Mouse (Mus musculus): ENCODE measurements around the gene Slc16a7. TPM values are rescaled to one million over a fixed set of nuclear protein-coding genes. Genes with fewer than 3 reads are reported as not detected.

The Slc16a7 gene
- total RNA-seq, 2 experiments from 2014 or later, result 20.6 to 22.2 TPM

DNA sequence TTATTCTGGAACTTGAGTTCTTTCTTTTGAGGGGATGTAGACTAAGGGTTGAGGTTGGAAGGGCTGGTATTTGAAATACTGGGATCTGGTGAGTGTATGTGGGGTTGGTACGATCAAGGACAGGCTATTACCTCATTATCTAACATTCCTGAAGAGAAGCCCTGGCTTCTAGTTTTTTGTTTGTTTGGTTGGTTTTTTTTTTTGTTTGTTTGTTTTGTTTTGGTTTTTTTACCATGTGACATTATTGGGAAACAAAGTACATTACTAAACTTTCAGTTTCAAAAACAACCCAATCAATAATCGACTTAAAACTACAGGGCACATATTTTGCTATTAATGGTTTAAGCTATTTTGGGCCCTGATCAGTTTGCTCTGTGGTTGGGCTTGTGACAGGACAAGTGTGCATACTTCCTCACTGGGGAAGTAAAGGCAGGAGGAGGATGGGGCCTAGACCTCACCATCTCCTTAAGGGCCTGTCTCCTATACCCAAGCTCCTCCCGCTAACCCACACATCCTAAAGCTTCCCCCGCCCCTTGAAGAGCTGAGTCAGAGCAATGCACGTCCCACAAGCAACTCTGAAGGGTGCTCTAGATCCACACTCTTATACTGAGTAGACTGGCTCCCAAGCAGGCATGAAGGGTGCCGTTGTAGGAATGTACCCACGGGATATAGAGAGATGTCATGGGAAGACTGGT, 64.2 kb downstream of the Slc16a7 start:
- peak; percentile 35 for ATAC-seq (ENCODE audit: poor library complexity, severe bottlenecking)

DNA sequence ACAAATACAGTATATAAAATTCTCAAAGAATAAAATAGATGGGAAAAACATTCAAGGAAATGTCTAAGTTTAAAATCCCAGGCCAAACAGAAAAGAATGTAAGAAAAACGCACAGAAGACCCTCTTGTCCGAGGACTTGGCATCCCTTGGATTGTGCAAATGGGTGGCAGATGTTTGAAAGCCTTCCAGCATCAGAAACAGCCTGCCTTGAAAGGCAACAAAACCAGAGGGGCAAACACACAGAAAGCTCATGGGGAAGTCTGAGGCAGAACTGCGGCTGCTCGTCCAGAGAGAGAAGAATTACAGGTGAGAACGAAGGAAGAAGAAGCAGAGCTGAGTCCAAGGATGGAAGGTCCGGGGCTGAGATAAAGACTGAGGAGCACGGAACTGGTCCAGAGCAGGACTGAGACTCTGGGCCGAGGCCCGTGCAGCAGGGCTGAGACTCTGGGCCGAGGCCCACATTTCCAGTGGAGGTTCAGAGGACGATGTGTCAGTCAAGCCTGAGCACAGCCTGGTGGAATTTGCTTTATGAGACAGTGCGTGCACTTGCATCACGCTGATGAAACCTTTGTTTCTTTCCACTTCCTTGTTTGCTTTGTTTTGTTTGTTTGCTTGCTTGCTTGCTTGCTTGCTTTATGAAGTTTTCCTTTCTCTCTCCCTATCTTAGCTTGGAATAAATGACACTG, 65.0 kb downstream of the Slc16a7 start:
- ATAC-seq (ENCODE audit: poor library complexity, severe bottlenecking), result peak; percentile 49

DNA sequence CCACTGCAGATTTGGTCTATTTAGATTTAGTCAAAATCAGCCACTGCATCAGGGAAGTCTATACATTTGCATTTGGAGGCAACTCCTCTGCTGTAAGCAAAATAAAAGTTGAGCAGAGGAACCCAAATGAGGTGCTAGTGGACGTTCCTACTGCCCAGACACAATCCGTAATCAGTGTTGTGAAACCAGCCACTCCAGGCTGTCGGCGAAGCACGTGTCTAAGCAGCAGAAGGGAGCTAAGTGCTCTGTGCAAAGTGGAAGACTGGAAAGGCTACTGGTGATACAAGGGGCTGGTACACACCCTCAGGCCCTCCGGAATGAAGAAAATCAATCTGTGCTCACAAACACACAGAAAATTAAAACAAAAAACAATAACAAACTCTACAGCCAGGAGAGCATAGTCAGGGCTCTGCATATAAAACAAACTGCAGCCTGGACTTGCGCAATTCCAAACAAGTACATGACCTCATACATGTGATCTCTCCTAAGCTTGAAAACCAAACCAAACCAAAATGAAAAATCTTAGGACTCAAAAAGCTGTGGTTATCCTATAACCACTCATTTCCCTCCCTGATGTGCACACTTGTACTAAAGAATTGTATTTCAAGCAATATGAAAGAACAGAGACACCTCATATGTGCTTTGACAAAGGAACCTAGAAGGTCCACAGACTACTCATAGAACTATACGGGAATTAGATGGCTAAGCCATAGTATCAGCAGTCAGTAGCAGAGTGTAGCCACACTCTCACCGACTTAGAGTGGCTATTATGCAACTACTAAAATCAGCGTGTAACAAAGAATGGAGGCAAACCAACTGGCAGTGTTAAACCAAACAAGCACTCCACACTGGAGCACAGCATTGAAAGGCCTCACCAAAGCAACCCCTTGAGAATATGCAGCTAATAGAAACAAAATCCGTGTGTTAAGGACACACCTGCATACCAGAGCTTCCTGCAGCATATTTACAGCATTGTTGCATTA, 67.5 kb downstream of the Slc16a7 start:
- peak; percentile 48 for ATAC-seq (ENCODE audit: poor library complexity, severe bottlenecking)

DNA sequence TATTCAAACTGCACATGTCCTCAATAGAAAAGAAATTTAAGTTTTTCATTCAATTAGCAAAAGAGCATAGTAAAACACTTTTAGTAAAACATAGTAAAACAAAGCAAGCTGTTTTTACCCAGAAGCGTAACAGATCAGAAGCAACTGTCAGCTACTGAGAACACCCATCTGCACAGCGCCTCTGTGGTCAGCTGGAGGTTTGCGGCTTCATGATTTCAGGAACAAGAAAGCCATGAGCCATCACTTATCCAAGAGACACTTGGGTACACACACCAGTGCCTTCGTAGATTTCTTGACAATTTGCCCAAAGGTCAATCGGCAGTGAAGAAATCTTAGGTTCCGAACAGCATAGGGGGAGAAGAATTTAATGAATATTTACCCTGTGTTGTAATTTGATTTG, 71.9 kb downstream of the Slc16a7 start:
- peak; percentile 85 for ATAC-seq (ENCODE audit: poor library complexity, severe bottlenecking)

DNA sequence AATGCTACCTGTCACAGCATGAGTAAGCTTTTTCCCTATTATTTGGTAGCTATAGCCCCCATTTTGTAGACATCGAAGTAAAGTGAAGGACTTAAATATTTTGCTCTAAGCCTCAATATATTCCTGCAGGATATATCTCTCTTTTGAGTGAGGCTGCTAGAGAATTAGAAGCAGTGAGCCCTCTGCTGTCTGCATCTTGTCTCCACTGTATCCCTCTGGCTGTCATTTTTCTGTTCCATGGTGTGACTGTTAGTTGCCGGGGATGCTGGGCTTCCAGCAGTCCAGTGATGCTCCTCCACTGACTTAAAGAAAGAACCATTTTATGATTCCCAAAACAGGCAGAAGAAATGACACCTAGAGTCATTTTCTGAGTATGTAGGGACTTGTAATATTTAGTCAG, 78.4 kb downstream of the Slc16a7 start:
- ATAC-seq (ENCODE audit: poor library complexity, severe bottlenecking), result no peak

DNA sequence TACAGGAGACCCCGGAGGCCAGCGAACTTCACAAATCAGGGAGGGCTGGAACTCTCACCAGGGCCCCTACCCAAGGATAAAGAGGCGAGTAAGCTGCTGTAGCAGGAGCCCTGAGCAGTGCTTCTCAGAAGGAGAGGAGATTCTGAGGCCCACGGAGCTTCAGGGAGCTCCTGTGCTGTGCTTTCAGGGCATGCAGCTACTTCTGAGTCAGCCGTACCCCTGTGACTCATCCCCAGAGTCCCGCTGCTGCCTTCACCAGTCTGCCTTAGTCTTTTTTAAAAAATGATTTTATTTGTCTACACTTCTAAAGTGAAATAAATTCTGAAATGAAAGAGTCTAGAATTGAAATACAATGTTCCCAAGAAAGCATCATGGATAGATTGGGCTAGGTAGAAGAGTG, 91.2 kb downstream of the Slc16a7 start:
- no peak for ATAC-seq (ENCODE audit: poor library complexity, severe bottlenecking)

DNA sequence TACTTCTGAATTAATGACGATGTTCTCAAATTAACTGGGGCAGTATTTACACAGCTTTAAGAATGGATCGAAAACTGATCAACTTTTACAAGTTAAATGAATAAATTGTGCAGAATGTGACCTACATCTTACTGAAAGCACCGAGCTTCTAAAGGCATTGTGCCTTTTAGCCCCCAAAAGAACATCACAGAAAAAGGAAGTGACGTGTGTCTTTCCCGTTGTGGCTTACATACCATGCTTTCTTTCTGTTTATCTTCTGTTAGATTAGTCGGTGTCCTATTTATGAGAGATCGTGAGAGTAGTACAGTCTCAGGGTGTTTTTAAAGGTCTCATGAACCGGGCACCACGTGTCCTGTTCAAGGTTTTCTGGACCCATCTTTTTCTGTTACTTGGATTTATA, 98.9 kb downstream of the Slc16a7 start:
- no peak for ATAC-seq (ENCODE audit: poor library complexity, severe bottlenecking)

DNA sequence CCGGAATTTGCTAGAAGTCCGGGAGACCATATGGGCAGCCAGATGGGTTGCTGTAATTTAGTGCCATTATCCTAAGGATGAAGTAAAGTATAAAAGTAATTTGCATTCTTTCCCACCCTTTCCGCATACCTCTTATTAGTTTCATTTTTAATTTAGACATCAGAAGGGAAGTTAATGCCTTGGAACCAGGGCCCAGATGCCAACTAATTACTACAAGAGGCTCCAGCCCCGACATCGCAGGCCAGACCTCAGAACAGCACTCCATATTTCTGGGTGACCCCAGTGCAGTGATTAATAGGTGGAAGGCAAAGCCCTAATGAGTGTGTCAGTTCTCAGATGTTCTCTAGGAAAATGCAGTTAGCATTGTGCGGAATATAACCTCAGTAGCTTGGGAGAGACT, 100.7 kb downstream of the Slc16a7 start:
- no peak for ATAC-seq (ENCODE audit: poor library complexity, severe bottlenecking)

DNA sequence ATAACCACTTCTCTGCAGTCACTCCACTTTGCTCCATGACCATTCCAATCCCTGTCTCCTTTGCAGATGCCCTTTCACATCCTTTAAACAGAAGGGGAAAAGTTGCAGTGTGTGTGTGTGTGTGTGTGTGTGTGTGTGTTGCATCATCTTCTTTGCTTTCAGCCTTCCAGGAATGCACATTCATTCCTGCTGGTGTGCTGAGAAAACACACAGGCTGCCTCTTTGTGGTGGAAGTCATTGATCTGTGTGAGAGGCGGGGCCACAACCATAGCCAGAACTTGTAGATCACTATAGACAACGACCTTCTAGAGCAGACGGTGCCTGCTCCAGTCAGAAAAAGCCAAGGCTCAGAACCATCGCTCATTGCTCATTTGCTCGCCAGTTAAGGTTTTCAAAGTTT, 103.9 kb downstream of the Slc16a7 start:
- no peak for ATAC-seq (ENCODE audit: poor library complexity, severe bottlenecking)

DNA sequence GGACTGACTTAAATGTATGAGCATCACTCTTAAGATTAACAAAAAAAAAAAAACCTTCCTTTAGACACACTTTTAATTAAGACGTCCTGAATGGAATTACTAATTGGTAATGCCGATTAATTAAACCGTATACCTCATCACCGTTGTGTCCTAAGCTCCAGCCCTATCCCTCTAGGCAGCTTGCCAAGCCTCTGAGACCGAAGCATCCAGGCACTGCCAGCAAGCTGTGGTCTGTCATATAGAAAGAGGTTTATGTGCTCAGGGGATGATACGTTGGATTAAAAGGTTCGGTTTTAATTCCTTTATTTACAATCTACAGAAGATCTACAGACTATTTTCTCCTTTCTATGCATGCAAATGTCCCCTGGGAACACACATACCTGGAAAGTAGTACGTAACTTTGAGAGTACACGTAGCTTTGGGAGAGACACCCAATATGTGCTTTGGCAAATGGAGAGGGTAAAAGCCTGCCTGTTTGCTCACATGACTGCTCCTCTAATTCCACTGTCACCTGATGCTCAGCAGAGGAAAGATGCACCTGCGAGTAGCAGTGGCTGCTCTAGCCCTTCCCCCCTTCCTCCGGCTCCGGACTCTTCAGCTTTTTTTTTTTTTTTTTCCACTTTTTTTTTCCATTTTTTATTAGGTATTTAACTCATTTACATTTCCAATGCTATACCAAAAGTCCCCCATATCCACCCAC, 114.0 kb downstream of the Slc16a7 start:
- no peak for ATAC-seq (ENCODE audit: poor library complexity, severe bottlenecking)

DNA sequence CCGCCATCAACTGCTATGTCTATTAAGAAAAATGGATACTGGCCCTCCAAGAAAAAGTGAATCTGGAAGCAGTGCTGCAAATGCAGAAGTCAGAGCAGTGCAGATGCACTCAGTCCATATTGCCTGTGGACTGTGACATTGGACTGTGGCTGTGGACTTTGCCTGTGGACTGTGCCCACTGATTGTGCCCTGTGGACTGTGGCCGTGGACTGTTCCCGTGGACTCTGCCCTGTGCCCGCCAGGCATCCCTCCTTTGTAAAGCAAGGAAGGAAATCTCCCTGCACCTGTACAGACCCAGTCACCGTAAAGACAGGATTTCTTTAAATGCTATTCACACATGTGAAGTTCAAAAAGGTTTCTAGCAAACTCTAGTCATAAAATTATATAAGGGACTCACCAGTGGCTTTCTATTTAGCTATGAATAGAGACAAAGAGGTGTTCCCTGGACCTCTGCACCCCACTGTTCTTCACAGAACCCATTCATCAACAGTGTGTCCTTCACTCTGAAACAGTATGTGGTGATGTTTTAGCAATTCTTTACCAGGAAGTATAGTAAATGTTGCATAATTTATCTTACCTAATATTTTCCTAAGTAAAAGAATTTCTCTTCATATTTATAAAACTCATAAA, 114.6 kb downstream of the Slc16a7 start:
- ATAC-seq (ENCODE audit: poor library complexity, severe bottlenecking), result peak; percentile 29

DNA sequence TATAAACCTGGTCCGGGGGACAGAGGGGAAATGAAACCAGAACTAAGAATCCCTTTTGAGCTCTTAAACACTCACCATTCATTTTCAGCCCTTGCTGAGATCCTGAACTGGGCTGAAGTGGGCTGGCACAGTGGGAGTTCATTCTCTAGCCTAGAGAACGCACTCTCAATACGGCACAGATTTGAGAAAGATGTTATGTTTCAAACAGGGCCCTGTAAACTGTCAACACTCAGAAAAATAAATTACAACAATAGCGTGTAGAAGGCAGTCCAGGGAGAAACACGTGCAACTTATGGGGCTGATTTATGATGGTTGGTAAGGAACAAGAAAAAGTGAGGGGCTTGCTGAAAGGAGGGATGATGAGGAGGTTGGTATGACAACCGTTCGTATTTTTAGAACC, 115.5 kb downstream of the Slc16a7 start:
- ATAC-seq (ENCODE audit: poor library complexity, severe bottlenecking), result peak; percentile 34

DNA sequence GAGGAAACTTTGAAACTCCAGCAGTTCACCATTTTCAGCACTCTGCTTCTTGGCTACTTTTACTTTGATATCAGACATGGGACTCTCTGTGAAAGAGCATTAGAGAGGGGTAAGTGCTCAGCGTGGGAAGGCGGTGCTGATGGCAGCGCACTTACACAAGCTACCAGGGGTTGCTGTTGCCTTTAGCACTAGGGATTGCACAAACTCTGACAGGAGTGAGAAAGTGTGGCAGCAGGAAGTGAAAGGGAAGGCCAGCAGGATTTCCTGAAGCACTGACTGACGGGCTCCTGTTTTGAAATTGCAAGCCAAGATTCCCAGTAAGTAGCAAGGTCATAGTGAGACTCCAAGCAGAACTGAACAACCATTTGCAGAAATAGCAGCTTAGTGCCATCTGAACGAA, 117.8 kb downstream of the Slc16a7 start:
- ATAC-seq (ENCODE audit: poor library complexity, severe bottlenecking), result peak; percentile 84

DNA sequence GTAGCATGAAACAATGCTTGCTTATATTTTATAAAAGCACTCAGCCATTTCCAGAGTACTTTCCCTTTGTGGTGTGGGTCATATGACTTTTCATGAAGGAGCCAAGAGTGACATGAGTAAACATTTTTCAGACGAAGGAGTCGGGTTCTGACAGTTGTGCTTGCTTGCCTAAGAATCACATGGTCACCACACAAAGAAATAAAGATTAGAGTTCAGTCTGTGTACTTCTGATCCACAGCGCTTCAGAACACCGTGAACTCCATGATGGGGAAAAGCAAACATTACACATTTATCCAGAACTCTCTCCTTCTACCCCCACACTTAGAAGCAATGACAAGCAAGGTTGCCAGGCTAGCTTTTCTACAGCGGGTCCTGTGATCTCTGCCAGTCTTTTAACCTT, 119.0 kb downstream of the Slc16a7 start:
- no peak for ATAC-seq (ENCODE audit: poor library complexity, severe bottlenecking)

DNA sequence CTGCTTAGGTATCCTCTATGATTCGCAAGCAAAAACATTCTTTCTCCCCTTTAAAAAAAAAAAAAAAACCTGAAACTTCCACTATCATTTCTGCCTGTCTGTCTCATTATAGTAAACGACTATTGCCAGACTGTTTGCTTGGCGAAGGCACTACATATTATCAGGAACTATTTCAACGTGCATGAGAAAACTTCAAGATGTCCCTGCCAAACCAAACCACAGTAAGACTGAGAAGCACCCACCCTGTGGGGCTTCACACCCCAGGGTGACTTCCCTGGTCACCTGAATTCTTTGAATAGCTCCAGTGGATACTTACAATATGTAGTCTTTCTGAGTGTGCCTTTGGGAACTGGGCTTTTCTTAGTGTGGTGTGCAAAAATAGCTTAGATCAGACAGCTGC, 122.9 kb downstream of the Slc16a7 start:
- no peak for ATAC-seq (ENCODE audit: poor library complexity, severe bottlenecking)

DNA sequence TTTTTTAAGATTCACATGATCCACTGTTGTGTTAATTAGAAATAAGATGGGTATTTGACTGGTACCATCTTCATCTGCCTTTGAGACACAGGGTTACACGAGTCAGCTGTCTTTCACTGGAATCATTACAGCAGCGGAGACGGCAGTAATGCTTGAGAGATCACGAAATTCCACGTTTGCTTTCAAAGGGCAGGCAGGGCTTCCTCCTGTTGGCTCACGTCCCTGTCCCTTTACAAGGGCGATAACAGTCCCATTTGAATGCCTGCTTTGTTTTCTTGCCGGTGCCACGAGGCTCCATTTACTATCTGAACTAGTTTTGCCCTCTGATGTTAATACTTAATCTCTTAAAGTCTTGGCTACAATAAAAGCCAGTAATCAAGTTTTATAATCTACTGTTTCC, 123.4 kb downstream of the Slc16a7 start:
- ATAC-seq (ENCODE audit: poor library complexity, severe bottlenecking), result no peak

DNA sequence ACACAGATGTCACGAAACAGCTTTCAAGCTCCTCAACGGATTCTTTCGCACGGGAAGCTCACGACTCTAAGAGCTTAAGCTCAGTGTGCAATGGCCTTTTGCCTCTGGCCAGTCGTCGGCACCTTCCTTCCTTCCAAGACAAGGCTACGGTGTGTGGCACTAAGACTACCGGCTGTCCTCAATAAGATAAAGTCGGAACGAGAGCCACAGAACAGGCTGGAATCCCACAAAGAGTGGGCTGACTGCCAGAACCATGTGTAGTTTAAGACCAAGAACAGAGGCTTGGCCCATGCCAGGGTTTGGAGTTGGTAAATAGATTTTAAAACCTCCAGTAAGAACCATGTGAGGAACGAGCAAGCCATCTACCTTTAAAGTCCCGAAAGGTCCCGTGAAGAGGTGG, 123.8 kb downstream of the Slc16a7 start:
- ATAC-seq (ENCODE audit: poor library complexity, severe bottlenecking), result 0 out of 2 replicates have a peak, but pooled peaks have one; percentile 3

DNA sequence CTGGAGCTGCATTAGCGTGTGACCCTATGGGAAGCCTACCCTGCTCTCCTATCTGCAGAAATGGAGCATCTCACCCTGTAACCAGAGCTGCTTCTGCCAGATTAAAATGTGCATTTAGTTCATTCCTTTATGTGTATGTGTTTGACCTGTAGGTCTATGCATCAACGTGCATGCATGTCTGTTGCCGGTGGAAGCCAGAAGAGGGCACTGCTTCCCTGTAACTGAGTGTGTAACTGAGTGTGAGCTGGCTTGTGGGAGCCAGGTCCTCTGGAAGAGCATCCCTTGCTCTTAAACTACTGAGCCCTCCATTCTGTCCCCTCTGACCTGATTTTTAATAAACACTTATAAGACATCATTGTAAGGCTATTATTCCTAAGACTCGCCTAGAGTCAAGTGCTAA, 124.3 kb downstream of the Slc16a7 start:
- ATAC-seq (ENCODE audit: poor library complexity, severe bottlenecking), result peak; percentile 95

DNA sequence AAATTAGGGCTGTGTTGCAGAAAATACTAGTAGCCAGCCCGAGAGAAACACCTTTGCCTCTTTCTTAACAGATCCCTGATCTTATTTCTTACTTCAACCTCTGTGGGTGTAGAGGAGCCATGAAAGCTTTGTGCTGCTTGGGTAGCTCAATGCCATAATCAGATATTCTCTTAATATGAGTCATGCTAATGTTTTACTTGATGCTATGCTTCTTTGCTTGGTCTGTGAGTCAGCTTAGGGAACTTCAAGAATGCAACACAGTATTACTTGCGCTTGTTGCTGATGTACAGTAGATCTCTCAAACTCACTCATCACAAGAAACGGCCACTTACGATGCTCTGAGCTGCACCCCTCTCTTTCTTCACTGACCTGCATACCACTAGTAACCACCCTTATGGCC, 133.4 kb downstream of the Slc16a7 start:
- no peak for ATAC-seq (ENCODE audit: poor library complexity, severe bottlenecking)

DNA sequence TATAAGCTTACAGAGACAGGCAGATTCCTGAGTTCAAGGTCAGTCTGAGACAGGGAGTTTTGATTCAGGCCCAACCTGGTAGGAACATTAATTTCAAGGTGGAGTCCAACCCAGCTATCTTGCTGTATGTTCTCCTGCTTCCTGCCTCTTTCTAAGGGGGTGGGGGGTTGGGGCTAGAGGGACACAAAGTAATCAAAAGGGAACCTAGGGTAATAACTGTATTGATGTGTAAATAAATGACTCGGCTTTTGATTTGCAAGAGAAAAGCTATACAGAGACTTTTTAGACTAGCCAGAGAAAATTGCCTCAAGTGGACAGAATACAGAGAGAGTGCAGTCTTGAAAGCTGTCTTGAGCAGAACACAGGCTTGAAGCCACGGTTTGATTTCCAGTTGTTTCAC, 174.7 kb downstream of the Slc16a7 start:
- no peak for ATAC-seq (ENCODE audit: poor library complexity, severe bottlenecking)
